Mouse (Mus musculus): Measurements from ENCODE around the gene Carns1. TPM values are rescaled to one million over a fixed set of nuclear protein-coding genes. Genes with fewer than 3 reads are reported as not detected.

Carns1 gene
- 1 to 10 TPM; 3.2 to 3.5 TPM for total RNA-seq (2021)
- long read RNA-seq, experiment 1, partial matches to known transcripts: 2 of 3 reads
- long read RNA-seq, experiment 1, other reads (novel, unspliced or antisense): 1 of 3 reads
- long read RNA-seq, experiment 2, partial matches to known transcripts: 0 of 4 reads
- long read RNA-seq, experiment 2, other reads (novel, unspliced or antisense): 3 of 4 reads

GRCm38 (mm10) chr19:4175368-4175947 is at the start of gene Carns1:
Gene Carns1, minus strand, starts transcription at chr19:4175479.
- DNase-seq (ENCODE audit: low spot score in 2 of 2): no peak

DNA sequence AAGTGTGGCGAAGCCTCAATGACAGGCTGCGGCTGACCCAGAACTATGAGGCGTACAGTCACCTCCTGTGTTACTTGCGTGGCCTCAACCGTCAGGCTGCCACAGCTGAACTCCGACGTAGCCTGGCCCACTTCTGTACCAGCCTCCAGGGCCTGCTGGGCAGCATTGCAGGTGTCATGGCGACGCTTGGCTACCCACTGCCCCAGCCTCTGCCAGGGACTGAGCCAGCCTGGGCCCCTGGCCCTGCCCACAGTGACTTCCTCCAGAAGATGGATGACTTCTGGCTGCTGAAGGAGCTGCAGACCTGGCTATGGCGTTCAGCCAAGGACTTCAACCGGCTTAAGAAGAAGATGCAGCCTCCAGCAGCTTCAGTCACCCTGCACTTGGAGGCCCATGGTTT is 46.9 kb upstream of the Carns1 start:
- no peak for DNase-seq (ENCODE audit: low spot score in 2 of 2)

- DNase-seq (ENCODE audit: low spot score in 2 of 2): no peak
These were observed 45.9 kb upstream of the Carns1 start for GRCm38 (mm10) chr19:4220957-4221743.

DNA sequence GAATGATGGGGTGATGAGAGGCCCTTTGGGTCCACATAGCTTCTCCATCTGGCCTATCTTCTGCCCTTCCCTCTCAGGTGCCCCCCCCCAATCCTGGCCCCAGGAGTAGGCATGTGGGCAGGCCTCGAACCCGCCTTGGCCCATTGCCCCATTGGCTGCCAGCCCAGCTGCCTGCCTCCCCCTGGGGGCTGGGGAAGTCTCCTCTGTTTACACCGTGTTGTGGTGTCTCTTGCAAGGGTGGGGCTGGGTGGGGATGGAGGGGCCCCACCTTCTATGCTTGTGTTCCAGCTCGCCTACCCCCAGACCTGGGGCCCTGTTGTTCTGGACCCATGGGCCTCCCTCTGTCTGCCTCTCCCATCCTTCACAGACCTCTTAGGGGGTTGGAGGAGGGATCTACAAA is 45.1 kb upstream of the Carns1 start:
- no peak for DNase-seq (ENCODE audit: low spot score in 2 of 2)

- DNase-seq (ENCODE audit: low spot score in 2 of 2): no peak
These were observed 44.7 kb upstream of the Carns1 start for GRCm38 (mm10) chr19:4219943-4220342.

GRCm38 (mm10) chr19:4218784-4219183 is 43.5 kb upstream of the Carns1 start:
- no peak for DNase-seq (ENCODE audit: low spot score in 2 of 2)

- DNase-seq (ENCODE audit: low spot score in 2 of 2): no peak
These were observed 43.0 kb upstream of the Carns1 start for GRCm38 (mm10) chr19:4218293-4218692.

DNA sequence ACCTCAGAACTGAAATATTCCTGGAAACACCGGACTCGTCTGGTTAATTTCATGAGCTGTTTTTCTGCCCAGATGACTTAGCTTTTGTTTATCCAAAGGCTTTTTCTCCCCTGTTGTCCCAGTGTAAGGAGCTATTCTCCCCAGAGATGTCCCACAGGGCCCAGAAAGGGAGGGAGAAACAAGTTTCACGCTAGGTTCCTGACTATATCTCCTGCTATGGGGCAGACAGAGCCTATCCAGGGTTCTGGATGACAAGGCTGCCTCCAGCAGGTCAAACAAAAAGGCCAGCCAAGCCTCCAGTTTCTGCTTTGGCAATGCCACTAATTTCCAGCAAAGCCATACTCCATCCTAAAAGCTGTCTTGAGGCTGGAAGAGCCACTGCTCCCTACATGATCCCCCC is 42.6 kb upstream of the Carns1 start:
- no peak for DNase-seq (ENCODE audit: low spot score in 2 of 2)

GRCm38 (mm10) chr19:4217140-4217539 is 41.9 kb upstream of the Carns1 start:
- DNase-seq (ENCODE audit: low spot score in 2 of 2): no peak

DNA sequence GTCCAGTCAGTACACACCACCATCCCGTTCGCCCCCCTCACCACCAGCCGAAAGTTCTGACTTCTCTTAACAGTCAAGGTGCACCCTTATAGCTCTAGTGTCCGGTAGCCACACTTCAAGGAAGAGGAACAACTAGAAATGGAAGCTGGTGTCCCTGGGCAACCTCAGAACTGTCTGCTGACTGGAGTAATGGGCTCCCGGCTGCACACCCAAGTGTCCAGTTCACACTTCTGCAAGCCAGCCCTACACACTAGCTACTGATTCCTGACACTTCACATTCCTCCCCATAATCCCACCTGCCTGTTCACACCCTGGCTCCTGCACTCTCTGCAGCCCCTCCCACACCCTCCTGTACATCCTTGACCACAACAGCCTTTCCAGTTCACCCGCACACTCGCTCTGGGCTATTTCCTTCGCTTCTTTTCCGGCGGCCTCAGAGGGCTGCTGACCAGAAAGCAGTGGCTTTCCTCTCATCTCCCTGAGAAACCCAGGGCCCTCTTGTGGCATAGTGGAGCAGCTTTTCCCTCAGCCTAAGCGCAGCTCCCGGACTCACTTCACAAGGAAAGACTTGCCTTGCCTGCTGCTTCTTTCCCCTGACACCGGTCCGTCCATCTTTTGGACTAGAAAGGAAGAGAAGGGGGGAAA is 40.9 kb upstream of the Carns1 start:
- DNase-seq (ENCODE audit: low spot score in 2 of 2): peak in 1 of 2 experiments; percentile 36

GRCm38 (mm10) chr19:4215451-4215840 is 40.2 kb upstream of the Carns1 start:
- no peak for DNase-seq (ENCODE audit: low spot score in 2 of 2)

DNA sequence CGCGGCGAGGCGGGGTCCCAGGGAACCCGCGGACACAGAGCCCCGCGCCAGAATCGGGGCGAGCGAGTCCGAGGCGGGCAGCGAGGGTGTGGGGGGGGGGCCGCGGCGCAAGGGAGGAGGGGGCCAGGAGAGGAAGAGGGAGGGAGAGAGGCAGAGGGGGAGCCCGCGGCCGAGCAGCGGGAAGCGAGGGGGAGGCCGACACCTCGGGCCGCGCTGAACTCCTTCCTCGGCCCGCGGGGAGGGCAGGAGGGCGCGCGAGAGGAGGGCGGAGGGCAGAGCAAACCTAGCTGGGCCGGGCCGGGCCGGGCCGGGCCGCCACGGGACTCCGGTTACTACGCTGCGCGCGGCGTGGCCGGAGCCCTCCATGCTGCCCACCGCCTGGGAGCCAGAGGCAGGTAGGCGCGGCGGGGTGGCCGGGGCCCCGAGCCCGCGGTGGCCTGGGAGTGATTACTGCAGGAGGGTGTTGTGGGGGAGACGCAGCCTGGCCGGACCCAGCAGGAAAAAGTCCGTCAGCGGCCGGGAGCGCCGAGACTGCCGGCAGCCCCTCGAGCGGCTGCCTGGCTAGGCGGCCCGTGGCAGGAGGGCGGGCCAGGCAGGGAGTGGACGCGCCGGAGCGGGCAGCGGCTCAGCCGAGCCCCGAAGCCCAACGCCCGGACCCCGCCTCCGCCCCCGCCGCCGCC is 39.6 kb upstream of the Carns1 start:
- peak in 1 of 2 experiments; percentile 49 for DNase-seq (ENCODE audit: low spot score in 2 of 2)

DNA sequence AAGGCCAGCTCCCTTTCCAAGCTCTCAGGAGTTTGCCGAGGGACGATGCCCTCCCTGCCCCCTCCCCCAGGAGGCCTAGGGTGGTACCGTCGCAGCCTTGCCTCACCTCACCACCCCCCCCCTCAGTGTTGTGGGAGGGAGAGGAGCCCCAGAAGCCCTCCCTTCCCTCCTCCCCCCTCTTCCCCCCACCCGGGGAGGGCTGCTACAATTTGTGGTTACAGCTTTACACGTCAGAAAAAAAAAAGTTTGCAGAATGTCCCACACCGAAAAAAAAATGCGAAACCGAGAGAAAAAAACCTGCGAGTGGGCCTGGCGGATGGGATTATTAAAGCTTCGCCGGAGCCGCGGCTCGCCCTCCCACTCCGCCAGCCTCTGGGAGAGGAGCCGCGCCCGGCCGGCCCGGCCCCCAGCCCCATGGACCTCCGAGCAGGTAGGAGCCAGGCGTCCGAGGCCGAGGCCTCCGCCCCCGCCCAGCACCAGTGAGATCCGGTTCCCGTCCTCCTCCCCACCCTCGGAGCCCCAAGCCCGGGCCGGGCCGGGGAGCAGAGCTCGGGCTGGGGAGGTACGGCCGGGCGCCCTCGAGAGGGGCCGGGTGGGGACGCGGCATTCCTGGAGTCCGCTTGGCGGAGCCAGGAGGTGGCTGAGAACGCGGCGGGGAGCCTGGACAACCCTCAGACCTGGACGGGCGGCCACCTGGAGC is 38.9 kb upstream of the Carns1 start, which contains the start of the genes Clcf1 and AC109138.7:
Clcf1 (plus strand) TSS at position 168 of the 700 bp plus-strand sequence.
AC109138.7 (plus strand) TSS at position 287 of the 700 bp plus-strand sequence.
- peak in 1 of 2 experiments; percentile 59 for DNase-seq (ENCODE audit: low spot score in 2 of 2)

DNA sequence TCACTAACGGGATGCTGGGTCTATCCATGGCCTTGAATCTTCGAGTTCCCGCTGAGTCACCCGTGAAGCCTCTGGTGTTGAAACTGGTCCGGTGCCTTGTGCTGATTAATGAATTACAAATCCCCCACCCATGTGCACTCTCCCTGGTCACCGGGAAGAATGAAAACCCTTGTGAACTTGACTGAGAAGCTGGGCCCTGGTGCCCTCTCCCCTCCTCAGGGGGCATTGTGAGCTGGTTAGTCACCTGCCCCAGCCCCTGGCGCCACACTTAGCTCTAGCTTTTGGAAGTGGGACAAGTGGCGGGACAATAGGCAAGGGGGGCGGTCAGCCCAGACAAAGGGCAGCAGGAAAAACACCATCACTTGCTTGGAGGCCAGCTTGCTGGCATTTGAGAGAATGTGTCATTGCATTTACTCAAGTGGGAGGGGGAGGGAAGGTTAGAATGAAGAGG is 38.3 kb upstream of the Carns1 start:
- DNase-seq (ENCODE audit: low spot score in 2 of 2): peak in 1 of 2 experiments; percentile 50

GRCm38 (mm10) chr19:4211891-4212588 is 36.8 kb upstream of the Carns1 start:
- DNase-seq (ENCODE audit: low spot score in 2 of 2): no peak

DNA sequence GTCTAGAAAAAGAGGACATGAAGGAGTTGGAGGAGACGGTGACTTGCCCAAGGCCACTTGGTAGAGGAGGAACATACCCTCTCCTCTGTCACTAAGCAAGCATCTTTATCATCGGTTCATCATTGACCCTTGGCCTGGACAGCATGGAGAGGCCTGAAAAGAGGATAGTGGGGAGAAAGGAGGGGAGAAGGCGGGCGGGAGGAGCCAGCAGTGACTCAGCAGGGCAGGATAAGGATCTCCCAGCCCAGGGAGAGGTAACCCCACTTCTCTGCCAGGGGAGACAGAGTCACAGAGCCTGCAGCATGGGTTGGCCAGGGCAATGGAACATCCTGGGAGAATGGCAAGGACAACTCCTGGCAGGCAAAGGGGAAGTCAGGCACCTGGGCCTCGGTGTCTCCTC is 33.3 kb upstream of the Carns1 start:
- no peak for DNase-seq (ENCODE audit: low spot score in 2 of 2)

- DNase-seq (ENCODE audit: low spot score in 2 of 2): peak; percentile 69 to 71
These were observed 31.7 kb upstream of the Carns1 start for GRCm38 (mm10) chr19:4206971-4207370.

GRCm38 (mm10) chr19:4204889-4205288 is 29.6 kb upstream of the Carns1 start:
- no peak for DNase-seq (ENCODE audit: low spot score in 2 of 2)

GRCm38 (mm10) chr19:4203604-4204326 is 28.5 kb upstream of the Carns1 start:
- DNase-seq (ENCODE audit: low spot score in 2 of 2): no peak
